Mouse (Mus musculus) brain, adult 2 months (tissue): ENCODE measurements around the gene Ankrd33.
A peak's percentile ranks its signal among the peaks of the same experiment; 100 is the strongest.

ENCODE experiments used
- DNase-seq: peaks from one replicate; pipeline ENCODE4 v3.0.0; 2011; ENCODE audit warnings: low read depth, low spot score

The Ankrd33 gene

GRCm38 (mm10) chr15:101122290-101122589 lies 6.7 kb downstream of the Ankrd33 start:
- DNase-seq, result peak; percentile 32

- DNase-seq, result no peak
Measured at GRCm38 (mm10) chr15:101123202-101123601, 7.6 kb downstream of the Ankrd33 start.

GRCm38 (mm10) chr15:101125561-101125960 lies 10.0 kb downstream of the Ankrd33 start:
- no peak for DNase-seq

- no peak for DNase-seq
Measured at GRCm38 (mm10) chr15:101126876-101127544, 11.5 kb downstream of the Ankrd33 start.

GRCm38 (mm10) chr15:101128181-101129089 lies 12.9 kb downstream of the Ankrd33 start, which contains the start of gene Acvrl1:
Acvrl1 (plus strand) TSS chr15:101128522.
- DNase-seq, result no peak

- no peak for DNase-seq
Measured at GRCm38 (mm10) chr15:101129412-101129811, 13.9 kb downstream of the Ankrd33 start.

GRCm38 (mm10) chr15:101131498-101131897 lies 15.9 kb downstream of the Ankrd33 start:
- DNase-seq, result no peak

- no peak for DNase-seq
Measured at GRCm38 (mm10) chr15:101132041-101132440, 16.5 kb downstream of the Ankrd33 start.

GRCm38 (mm10) chr15:101132761-101133160 lies 17.2 kb downstream of the Ankrd33 start:
- DNase-seq, result no peak

- DNase-seq, result no peak
Measured at GRCm38 (mm10) chr15:101133993-101134704, 18.6 kb downstream of the Ankrd33 start.

- no peak for DNase-seq
Measured at GRCm38 (mm10) chr15:101135405-101135804, 19.9 kb downstream of the Ankrd33 start.

GRCm38 (mm10) chr15:101137455-101137854 lies 21.9 kb downstream of the Ankrd33 start:
- DNase-seq, result no peak

GRCm38 (mm10) chr15:101138675-101139074 lies 23.1 kb downstream of the Ankrd33 start:
- DNase-seq, result no peak

- peak; percentile 37 for DNase-seq
Measured at GRCm38 (mm10) chr15:101139885-101140284, 24.3 kb downstream of the Ankrd33 start.

GRCm38 (mm10) chr15:101140587-101140986 lies 25.0 kb downstream of the Ankrd33 start:
- DNase-seq, result no peak

- DNase-seq, result no peak
Measured at GRCm38 (mm10) chr15:101141061-101141541, 25.5 kb downstream of the Ankrd33 start.

- no peak for DNase-seq
Measured at GRCm38 (mm10) chr15:101142672-101143071, 27.1 kb downstream of the Ankrd33 start.

GRCm38 (mm10) chr15:101143494-101143893 lies 27.9 kb downstream of the Ankrd33 start:
- DNase-seq, result peak; percentile 53

- no peak for DNase-seq
Measured at GRCm38 (mm10) chr15:101144176-101144575, 28.6 kb downstream of the Ankrd33 start.

GRCm38 (mm10) chr15:101144779-101145178 lies 29.2 kb downstream of the Ankrd33 start:
- DNase-seq, result no peak

- peak; percentile 97 for DNase-seq
Measured at GRCm38 (mm10) chr15:101145424-101146099, 30.0 kb downstream of the Ankrd33 start.
